Mouse (Mus musculus): ENCODE results near the gene Rbms3. TPM values are rescaled to one million over a fixed set of nuclear protein-coding genes. Genes with fewer than 3 reads are reported as not detected.
A peak's percentile ranks its signal among the peaks of the same experiment; 100 is the strongest.

Rbms3 gene
- polyA plus RNA-seq, 1 experiment from 2014 or later = 86.1 TPM

DNA sequence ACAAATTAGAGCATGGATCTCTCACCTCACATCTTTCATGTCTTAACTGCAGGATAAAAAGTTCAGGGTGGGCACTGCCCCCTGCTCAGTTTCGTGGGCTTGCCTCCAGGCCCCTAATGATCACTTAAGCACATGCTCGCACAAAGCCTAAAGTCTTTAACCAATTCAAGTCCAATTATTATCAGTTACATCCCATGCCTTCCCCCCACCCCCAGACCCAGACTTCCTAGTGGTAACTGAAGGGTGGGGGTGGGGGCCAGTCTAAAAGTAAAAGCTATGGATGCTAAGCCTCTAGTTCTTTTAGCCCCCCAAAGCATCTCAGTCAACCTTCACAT, 378.9 kb downstream of the Rbms3 start:
- Histone ChIP-seq H3K27ac (replicated peaks; ENCODE audit: low read depth, low read length) (peak overlapping the region; percentile 90), H3K27me3 (replicated peaks; ENCODE audit: control insufficient read depth, insufficient read depth, low read length) (no peaks in the 10 kb centered on the region), H3K9ac (ENCODE audit: low read depth, low read length) (peak overlapping the region; percentile 86), H3K9me3 (ENCODE audit: control insufficient read depth, low read length) (no peaks in the 10 kb centered on the region), H3K4me2 (ENCODE audit: low read depth, low read length) (peak overlapping the region; percentile 64), H3K4me3 (ENCODE audit: low read depth, low read length) (peak overlapping the region; percentile 70), H3K4me1 (ENCODE audit: control insufficient read depth, insufficient read depth, low read length) (peaks cover 46% of the 10 kb centered on the region), H3K36me3 (ENCODE audit: control insufficient read depth, insufficient read depth, low read length) (no peaks in the 10 kb centered on the region)
- ATAC-seq (ENCODE audit: low read depth) (no peak), DNase-seq (ENCODE audit: low spot score) (peak; percentile 34)
- 1% methylated on average over 2 of the region's 2 CpGs for WGBS

DNA sequence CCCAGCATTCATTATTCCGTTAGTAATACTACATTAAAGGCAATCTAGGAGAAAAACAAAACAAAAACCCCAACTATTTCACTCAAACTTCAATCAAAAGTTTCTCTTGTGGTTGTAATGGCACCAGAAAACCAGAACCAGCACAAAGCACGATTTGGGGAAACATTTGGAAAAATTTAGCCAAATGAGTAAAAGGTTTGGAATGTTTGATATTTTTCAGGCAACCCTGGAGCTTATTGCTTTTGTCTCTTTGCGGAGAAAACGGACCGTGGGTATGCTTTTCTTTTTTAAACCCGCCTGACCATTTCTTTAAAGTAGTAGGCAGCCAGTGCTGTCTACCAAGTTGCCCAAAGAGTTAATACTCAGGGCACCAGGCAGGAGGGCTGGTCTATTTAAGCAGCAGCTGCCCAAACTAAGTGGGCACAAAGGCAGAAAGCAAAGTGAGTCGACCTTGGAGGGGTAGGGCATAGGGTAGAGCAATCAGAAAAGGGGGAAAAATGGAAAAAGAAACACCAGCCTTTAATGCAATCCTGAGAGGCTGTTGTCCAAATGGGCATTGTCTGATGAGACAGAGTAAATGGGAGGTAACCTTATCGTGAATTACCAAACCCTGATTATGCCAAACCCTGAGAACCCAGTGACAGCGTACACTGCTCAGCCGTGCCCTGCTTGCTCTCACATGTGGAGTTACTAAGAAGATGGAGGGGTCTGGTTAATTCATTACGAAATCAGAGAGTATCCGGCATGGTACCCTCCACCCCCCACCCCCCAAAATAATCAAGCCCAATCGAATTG, 379.5 kb downstream of the Rbms3 start:
- no peak for ATAC-seq (ENCODE audit: low read depth)
- peak; percentile 32 for DNase-seq (ENCODE audit: low spot score)
- Histone ChIP-seq H3K27ac (replicated peaks; ENCODE audit: low read depth, low read length) (peak overlapping the region; percentile 90), H3K4me3 (ENCODE audit: low read depth, low read length) (peak overlapping the region; percentile 70), H3K36me3 (ENCODE audit: control insufficient read depth, insufficient read depth, low read length) (no peaks in the 10 kb centered on the region), H3K27me3 (replicated peaks; ENCODE audit: control insufficient read depth, insufficient read depth, low read length) (no peaks in the 10 kb centered on the region), H3K9ac (ENCODE audit: low read depth, low read length) (peak overlapping the region; percentile 86), H3K4me2 (ENCODE audit: low read depth, low read length) (peak overlapping the region; percentile 64), H3K9me3 (ENCODE audit: control insufficient read depth, low read length) (no peaks in the 10 kb centered on the region), H3K4me1 (ENCODE audit: control insufficient read depth, insufficient read depth, low read length) (peaks cover 46% of the 10 kb centered on the region)
- WGBS = 10% methylated on average over 13 of the region's 13 CpGs

DNA sequence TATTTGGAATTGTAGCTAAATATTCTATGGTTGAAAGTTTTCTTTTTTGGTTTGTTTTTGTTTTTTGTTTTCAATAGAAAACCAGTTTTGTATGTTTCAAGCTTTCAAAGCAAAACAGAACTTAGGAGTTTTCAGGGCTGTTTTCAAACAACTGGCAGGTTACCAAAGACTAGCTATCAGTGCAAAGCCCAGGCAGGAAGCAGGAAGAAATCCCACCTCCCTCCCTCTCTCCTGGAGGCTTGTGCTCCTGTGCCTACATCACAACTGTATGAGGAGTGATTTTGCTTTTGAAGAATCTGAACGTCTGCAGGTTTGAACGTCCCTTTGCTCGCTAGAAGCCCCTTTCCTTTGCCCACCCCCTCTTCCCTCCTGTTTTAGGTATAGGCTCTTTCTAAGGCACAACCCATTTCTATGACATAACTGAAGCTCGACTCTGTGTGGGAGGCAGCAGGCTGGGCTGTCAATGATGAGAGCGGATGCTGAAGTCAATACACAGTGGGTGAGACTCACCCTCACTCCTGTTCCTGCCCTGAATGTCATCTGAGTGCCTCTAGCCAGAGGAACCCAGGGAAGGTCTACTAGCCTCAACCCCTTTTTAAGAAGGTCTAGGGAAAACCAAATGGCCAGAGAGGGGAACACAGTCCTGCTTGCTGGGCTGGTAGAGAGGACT, 382.3 kb downstream of the Rbms3 start:
- no peak overlapping the region for H3K9ac ChIP-seq (ENCODE audit: low read depth, low read length)
- no peak overlapping the region; the same call in 1 of the 2 replicates for H3K27ac ChIP-seq (replicated peaks; ENCODE audit: low read depth, low read length)
- WGBS = 15% methylated on average over 5 of the region's 5 CpGs
- H3K36me3 ChIP-seq (ENCODE audit: control insufficient read depth, insufficient read depth, low read length) = peaks cover 8% of the 10 kb centered on the region; the same call in 1 of the 2 replicates
- no peaks in the 10 kb centered on the region for H3K27me3 ChIP-seq (replicated peaks; ENCODE audit: control insufficient read depth, insufficient read depth, low read length)
- H3K4me3 ChIP-seq (ENCODE audit: low read depth, low read length) = no peak overlapping the region; the same call in 1 of the 2 replicates
- no peaks in the 10 kb centered on the region for H3K9me3 ChIP-seq (ENCODE audit: control insufficient read depth, low read length)
- DNase-seq (ENCODE audit: low spot score) = peak; percentile 75
- peaks cover 38% of the 10 kb centered on the region for H3K4me1 ChIP-seq (ENCODE audit: control insufficient read depth, insufficient read depth, low read length)
- peak overlapping the region; percentile 64 for H3K4me2 ChIP-seq (ENCODE audit: low read depth, low read length)
- ATAC-seq (ENCODE audit: low read depth) = no peak

DNA sequence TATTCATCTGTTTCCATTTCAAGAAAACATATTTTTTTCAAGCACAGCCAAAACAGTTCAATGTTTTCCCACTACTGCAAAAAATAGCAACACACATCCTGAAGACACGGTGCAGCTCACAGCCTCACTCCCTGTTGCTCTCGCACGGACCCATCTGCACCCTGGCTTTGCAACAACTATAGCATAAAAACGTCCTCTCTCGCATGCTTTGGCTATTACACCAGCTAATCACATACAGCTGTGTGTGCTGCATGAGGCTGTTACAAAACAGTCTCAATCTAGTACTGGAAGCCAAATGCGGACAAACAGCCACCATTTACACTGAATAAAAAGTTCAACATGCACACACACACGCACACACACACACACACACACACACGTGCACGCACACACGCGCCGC, 383.5 kb downstream of the Rbms3 start:
- peak overlapping the region; percentile 39 for H3K27ac ChIP-seq (replicated peaks; ENCODE audit: low read depth, low read length)
- peak overlapping the region; percentile 30; the same call in 1 of the 2 replicates for H3K9ac ChIP-seq (ENCODE audit: low read depth, low read length)
- H3K4me1 ChIP-seq (ENCODE audit: control insufficient read depth, insufficient read depth, low read length) = peaks cover 38% of the 10 kb centered on the region
- H3K36me3 ChIP-seq (ENCODE audit: control insufficient read depth, insufficient read depth, low read length) = peaks cover 17% of the 10 kb centered on the region
- peaks cover 12% of the 10 kb centered on the region for H3K9me3 ChIP-seq (ENCODE audit: control insufficient read depth, low read length)
- ATAC-seq (ENCODE audit: low read depth) (peak; percentile 69; the same call in 1 of the 2 replicates), DNase-seq (ENCODE audit: low spot score) (peak; percentile 91)
- H3K27me3 ChIP-seq (replicated peaks; ENCODE audit: control insufficient read depth, insufficient read depth, low read length) = no peaks in the 10 kb centered on the region
- WGBS = 43% methylated on average over 12 of the region's 12 CpGs
- H3K4me3 ChIP-seq (ENCODE audit: low read depth, low read length) = peak overlapping the region; percentile 11; the same call in 1 of the 2 replicates
- peak overlapping the region; percentile 64 for H3K4me2 ChIP-seq (ENCODE audit: low read depth, low read length)

DNA sequence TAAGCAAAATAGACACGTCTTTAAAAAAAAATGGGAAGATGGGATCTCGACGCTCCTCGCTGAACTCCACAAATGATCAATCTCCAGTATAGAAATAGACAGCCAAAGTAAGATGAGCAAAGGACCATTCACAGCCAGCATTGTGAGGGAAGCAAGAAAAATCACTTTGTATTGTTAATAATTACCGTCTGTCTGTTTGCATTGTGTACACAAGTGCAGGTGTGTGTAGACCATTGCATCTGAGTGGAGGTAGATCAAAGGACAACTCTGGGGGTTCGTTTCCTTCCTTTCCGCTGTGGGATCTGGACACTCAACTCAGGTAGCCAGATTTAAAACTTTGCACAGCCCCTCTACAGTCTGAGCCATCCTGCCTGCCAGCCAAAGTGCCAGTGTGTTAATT, 386.3 kb downstream of the Rbms3 start:
- no peaks in the 10 kb centered on the region for H3K27me3 ChIP-seq (replicated peaks; ENCODE audit: control insufficient read depth, insufficient read depth, low read length)
- whole genome bisulfite sequencing = 92% methylated on average over 7 of the region's 7 CpGs

DNA sequence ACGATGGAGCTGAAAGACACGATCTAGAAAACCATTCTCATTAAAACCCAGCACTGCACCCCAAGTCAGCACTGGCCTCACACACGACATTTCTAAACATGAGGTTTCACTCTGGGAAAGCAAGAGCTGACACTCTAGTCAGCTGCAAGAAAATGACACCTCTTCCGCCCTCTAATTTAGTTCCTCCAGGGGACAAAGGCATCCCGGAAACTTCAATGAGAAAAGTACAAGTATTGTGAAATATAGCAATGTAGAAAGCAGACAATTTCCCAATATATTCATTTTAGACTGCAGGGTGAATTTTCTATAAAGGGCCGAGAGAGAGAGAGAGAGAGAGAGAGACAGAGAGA, 395.0 kb downstream of the Rbms3 start:
- DNase-seq (ENCODE audit: low spot score) (peak; percentile 22), ATAC-seq (ENCODE audit: low read depth) (no peak)
- Histone ChIP-seq H3K4me2 (ENCODE audit: low read depth, low read length) (no peak overlapping the region), H3K36me3 (ENCODE audit: control insufficient read depth, insufficient read depth, low read length) (peaks cover 11% of the 10 kb centered on the region; the same call in 1 of the 2 replicates), H3K27me3 (replicated peaks; ENCODE audit: control insufficient read depth, insufficient read depth, low read length) (no peaks in the 10 kb centered on the region), H3K4me1 (ENCODE audit: control insufficient read depth, insufficient read depth, low read length) (no peaks in the 10 kb centered on the region), H3K27ac (replicated peaks; ENCODE audit: low read depth, low read length) (no peak overlapping the region), H3K9ac (ENCODE audit: low read depth, low read length) (no peak overlapping the region), H3K9me3 (ENCODE audit: control insufficient read depth, low read length) (no peaks in the 10 kb centered on the region), H3K4me3 (ENCODE audit: low read depth, low read length) (no peak overlapping the region)
- 59% methylated on average over 6 of the region's 6 CpGs for WGBS

More for the DNA sequence above, 386.3 kb downstream of the Rbms3 start:
- Histone ChIP-seq H3K9ac (ENCODE audit: low read depth, low read length) (no peak overlapping the region), H3K27ac (replicated peaks; ENCODE audit: low read depth, low read length) (no peak overlapping the region), H3K4me3 (ENCODE audit: low read depth, low read length) (no peak overlapping the region), H3K36me3 (ENCODE audit: control insufficient read depth, insufficient read depth, low read length) (peaks cover 24% of the 10 kb centered on the region), H3K9me3 (ENCODE audit: control insufficient read depth, low read length) (peaks cover 12% of the 10 kb centered on the region), H3K4me2 (ENCODE audit: low read depth, low read length) (no peak overlapping the region), H3K4me1 (ENCODE audit: control insufficient read depth, insufficient read depth, low read length) (peaks cover 24% of the 10 kb centered on the region)
- no peak for DNase-seq (ENCODE audit: low spot score)
- ATAC-seq (ENCODE audit: low read depth) = no peak

DNA sequence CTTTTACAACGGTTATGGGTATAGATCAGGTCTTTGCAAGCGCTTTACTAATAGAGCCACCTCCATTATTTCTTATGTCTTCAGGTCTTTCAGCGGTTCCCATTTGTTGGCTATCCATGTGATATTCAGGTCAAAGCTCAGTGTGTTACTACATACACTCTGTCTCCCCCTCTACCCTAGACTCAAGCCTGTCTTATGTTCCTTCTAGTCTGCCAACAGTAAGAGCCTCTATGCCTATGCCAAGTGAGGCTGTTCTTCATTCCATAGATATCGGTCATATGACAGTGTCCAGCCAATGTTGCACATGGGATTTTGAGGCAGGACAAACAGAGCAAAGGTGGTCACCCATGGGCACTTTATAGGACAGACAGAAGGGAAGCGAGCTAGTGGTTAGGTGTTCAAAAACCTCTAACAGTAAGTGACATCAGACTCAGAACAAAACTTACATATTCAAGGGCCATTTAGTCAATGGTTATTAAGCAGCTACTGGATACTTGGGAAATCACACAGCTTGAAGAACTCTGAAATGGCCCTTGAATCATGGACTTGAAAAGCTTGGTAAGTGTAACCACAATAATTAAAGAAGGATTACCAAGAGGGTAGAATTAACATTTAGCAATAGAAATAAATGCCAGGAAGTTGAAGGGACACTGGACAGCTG, 395.5 kb downstream of the Rbms3 start:
- ATAC-seq (ENCODE audit: low read depth) (no peak), DNase-seq (ENCODE audit: low spot score) (no peak)
- peaks cover 16% of the 10 kb centered on the region for H3K36me3 ChIP-seq (ENCODE audit: control insufficient read depth, insufficient read depth, low read length)
- no peak overlapping the region for H3K9ac ChIP-seq (ENCODE audit: low read depth, low read length)
- no peak overlapping the region for H3K4me3 ChIP-seq (ENCODE audit: low read depth, low read length)
- no peak overlapping the region for H3K4me2 ChIP-seq (ENCODE audit: low read depth, low read length)
- WGBS = 91% methylated on average over 5 of the region's 5 CpGs
- no peaks in the 10 kb centered on the region for H3K4me1 ChIP-seq (ENCODE audit: control insufficient read depth, insufficient read depth, low read length)
- H3K27ac ChIP-seq (replicated peaks; ENCODE audit: low read depth, low read length) = no peak overlapping the region
- H3K27me3 ChIP-seq (replicated peaks; ENCODE audit: control insufficient read depth, insufficient read depth, low read length) = no peaks in the 10 kb centered on the region
- H3K9me3 ChIP-seq (ENCODE audit: control insufficient read depth, low read length) = peaks cover 1% of the 10 kb centered on the region; the same call in 1 of the 2 replicates

DNA sequence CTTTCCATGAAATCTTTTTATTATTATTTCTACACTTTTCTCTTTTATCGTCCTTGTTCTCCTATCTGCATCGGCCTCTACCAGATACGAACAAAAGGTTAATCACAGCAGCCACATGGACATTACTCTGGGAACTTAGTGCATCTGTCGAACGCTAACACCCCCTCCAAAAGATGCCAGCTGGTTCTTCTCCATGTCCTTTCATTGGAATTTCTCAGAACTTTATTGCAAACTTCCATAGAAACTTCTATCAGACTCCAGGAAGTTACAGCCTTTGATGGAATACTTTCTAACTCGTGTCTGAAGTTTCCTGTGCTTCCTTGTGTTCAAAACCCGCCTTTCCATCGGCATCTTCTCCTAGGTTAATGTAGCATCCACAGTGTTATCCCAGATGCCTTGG, 407.0 kb downstream of the Rbms3 start:
- 69% methylated on average over 8 of the region's 8 CpGs for WGBS
- Histone ChIP-seq H3K9me3 (ENCODE audit: control insufficient read depth, low read length) (no peaks in the 10 kb centered on the region), H3K36me3 (ENCODE audit: control insufficient read depth, insufficient read depth, low read length) (peaks cover 10% of the 10 kb centered on the region), H3K9ac (ENCODE audit: low read depth, low read length) (no peak overlapping the region), H3K27me3 (replicated peaks; ENCODE audit: control insufficient read depth, insufficient read depth, low read length) (no peaks in the 10 kb centered on the region), H3K4me1 (ENCODE audit: control insufficient read depth, insufficient read depth, low read length) (no peaks in the 10 kb centered on the region), H3K4me2 (ENCODE audit: low read depth, low read length) (no peak overlapping the region), H3K4me3 (ENCODE audit: low read depth, low read length) (no peak overlapping the region), H3K27ac (replicated peaks; ENCODE audit: low read depth, low read length) (no peak overlapping the region)
- ATAC-seq (ENCODE audit: low read depth) (no peak), DNase-seq (ENCODE audit: low spot score) (no peak)
